Mouse (Mus musculus) MEL (cell line): ENCODE data around the gene Mphosph6. TPM values are rescaled to one million over a fixed set of nuclear protein-coding genes. Genes with fewer than 3 reads are reported as not detected.

Experiments used
- DNase-seq: peaks from one replicate; pipeline ENCODE4 v3.0.0; 2011; ENCODE audit warnings: low read depth, low spot score
- H3K27ac ChIP-seq: 2 replicates; pipeline ENCODE4 v1.5.1; 2012; ENCODE audit warnings: low read depth, mild to moderate bottlenecking, control low read depth, low read length, moderate library complexity; ENCODE audit not compliant: control insufficient read depth
- H3K27me3 ChIP-seq, 2 experiments: fragments of 150-350 bp in 1 of 2; sonication (generic) in 1 of 2; 2 replicates each; pipeline ENCODE4 v1.6.1; 2012; ENCODE audit warnings: low read length in 2 of 2, mild to moderate bottlenecking in 2 of 2, improper control_type of control experiment in 1 of 2, moderate library complexity in 1 of 2; ENCODE audit not compliant: insufficient read depth in 2 of 2, control insufficient read depth in 1 of 2
- H3K36me3 ChIP-seq, 2 experiments: 2 replicates each; pipeline ENCODE4 v1.6.1; 2012 to 2014; ENCODE audit warnings: low read length in 2 of 2, improper control_type of control experiment in 1 of 2, inconsistent platforms in 1 of 2, mild to moderate bottlenecking in 1 of 2; ENCODE audit not compliant: insufficient read depth in 2 of 2, control insufficient read depth in 1 of 2
- H3K4me1 ChIP-seq, 2 experiments: fragments of 150-350 bp in 1 of 2; sonication (generic) in 1 of 2; 2 replicates each; pipeline ENCODE4 v1.6.1; 2012; ENCODE audit warnings: low read length in 2 of 2, improper control_type of control experiment in 1 of 2, mild to moderate bottlenecking in 1 of 2; ENCODE audit not compliant: insufficient read depth in 2 of 2, control insufficient read depth in 1 of 2
- H3K4me3 ChIP-seq, 2 experiments: fragments of 150-350 bp in 1 of 2; sonication (generic) in 1 of 2; 2 replicates each; pipeline ENCODE4 v1.5.1; 2012; ENCODE audit warnings: low read depth in 2 of 2, low read length in 2 of 2, mild to moderate bottlenecking in 2 of 2, moderate library complexity in 2 of 2, control low read depth in 1 of 2, improper control_type of control experiment in 1 of 2; ENCODE audit not compliant: control insufficient read depth in 1 of 2, insufficient read depth in 1 of 2
- H3K79me2 ChIP-seq: 2 replicates; pipeline ENCODE4 v1.6.1; 2012; ENCODE audit warnings: mild to moderate bottlenecking, low read length, moderate library complexity; ENCODE audit not compliant: control insufficient read depth, poor library complexity, insufficient read depth
- H3K9ac ChIP-seq: 2 replicates; pipeline ENCODE4 v1.6.1; 2012; ENCODE audit warnings: low read depth, mild to moderate bottlenecking, control low read depth, low read length, moderate library complexity; ENCODE audit not compliant: control insufficient read depth, poor library complexity, severe bottlenecking
- H3K9me3 ChIP-seq: fragments of 150-350 bp; sonication (generic); replicated peaks from 2 replicates; pipeline ENCODE4 v1.6.1; 2012; ENCODE audit warnings: mild to moderate bottlenecking, low read length, improper control_type of control experiment, moderate library complexity; ENCODE audit not compliant: insufficient read depth
- BHLHE40 ChIP-seq: IDR thresholded peaks from 2 replicates; pipeline ENCODE4 v1.6.1; 2012; ENCODE audit warnings: low read depth, mild to moderate bottlenecking, inconsistent platforms, low read length, improper control_type of control experiment, borderline replicate concordance
- CHD1 ChIP-seq: IDR thresholded peaks from 2 replicates; pipeline ENCODE4 v1.6.1; 2012; ENCODE audit warnings: low read depth, mild to moderate bottlenecking, inconsistent platforms, low read length, improper control_type of control experiment
- CHD2 ChIP-seq: IDR thresholded peaks from 2 replicates; pipeline ENCODE4 v1.6.1; 2011; ENCODE audit warnings: low read length, improper control_type of control experiment
- CTCF ChIP-seq, 3 experiments: IDR thresholded peaks in 2 of 3; conservative IDR thresholded peaks in 1 of 3; 2 replicates each; pipeline ENCODE4 v1.5.1; 2011 to 2012; ENCODE audit warnings: low read length in 3 of 3, low read depth in 2 of 3, mild to moderate bottlenecking in 2 of 3, improper control_type of control experiment in 1 of 3, inconsistent platforms in 1 of 3, mixed read lengths in 1 of 3, moderate library complexity in 1 of 3; ENCODE audit not compliant: control insufficient read depth in 1 of 3, insufficient read depth in 1 of 3, poor library complexity in 1 of 3, severe bottlenecking in 1 of 3
- E2F4 ChIP-seq: IDR thresholded peaks from 2 replicates; pipeline ENCODE4 v1.6.1; 2011; ENCODE audit warnings: low read depth, low read length, improper control_type of control experiment, borderline replicate concordance
- ELF1 ChIP-seq: IDR thresholded peaks from 2 replicates; pipeline ENCODE4 v1.6.1; 2014; ENCODE audit warnings: low read depth, mild to moderate bottlenecking, inconsistent platforms, low read length, improper control_type of control experiment, moderate library complexity
- EP300 ChIP-seq, 2 experiments: IDR thresholded peaks; 2 replicates each; pipeline ENCODE4 v1.6.1; 2011; ENCODE audit warnings: improper control_type of control experiment in 2 of 2, low read length in 2 of 2, low read depth in 1 of 2, mild to moderate bottlenecking in 1 of 2
- ETS1 ChIP-seq: IDR thresholded peaks from 2 replicates; pipeline ENCODE4 v1.6.1; 2012; ENCODE audit warnings: low read depth, mild to moderate bottlenecking, inconsistent platforms, low read length, improper control_type of control experiment, moderate library complexity
- GABPA ChIP-seq: IDR thresholded peaks from 2 replicates; pipeline ENCODE4 v1.6.1; 2012; ENCODE audit warnings: low read depth, mild to moderate bottlenecking, inconsistent platforms, low read length, improper control_type of control experiment, moderate library complexity
- GATA1 ChIP-seq: IDR thresholded peaks from 2 replicates; pipeline ENCODE4 v1.6.1; 2011; ENCODE audit warnings: low read depth, low read length, improper control_type of control experiment
- HCFC1 ChIP-seq: IDR thresholded peaks from 2 replicates; pipeline ENCODE4 v1.6.1; 2012; ENCODE audit warnings: low read depth, mild to moderate bottlenecking, inconsistent platforms, low read length, improper control_type of control experiment, moderate library complexity
- JUND ChIP-seq: IDR thresholded peaks from 2 replicates; pipeline ENCODE4 v1.6.1; 2011; ENCODE audit warnings: low read depth, mild to moderate bottlenecking, improper control_type of control experiment, low read length
- KAT2A ChIP-seq: conservative IDR thresholded peaks from 2 replicates; pipeline ENCODE4 v1.6.1; 2012; ENCODE audit warnings: low read depth, low read length, improper control_type of control experiment, inconsistent platforms
- MAX ChIP-seq: IDR thresholded peaks from 2 replicates; pipeline ENCODE4 v1.6.1; 2011; ENCODE audit warnings: low read length, improper control_type of control experiment
- MAZ ChIP-seq: IDR thresholded peaks from 2 replicates; pipeline ENCODE4 v1.6.1; 2012; ENCODE audit warnings: low read depth, mild to moderate bottlenecking, inconsistent platforms, low read length, improper control_type of control experiment
- MEF2A ChIP-seq: IDR thresholded peaks from 2 replicates; pipeline ENCODE4 v1.6.1; 2014; ENCODE audit warnings: low read depth, mild to moderate bottlenecking, inconsistent platforms, low read length, improper control_type of control experiment; ENCODE audit not compliant: poor library complexity, insufficient replicate concordance, severe bottlenecking; ENCODE audit errors: extremely low read depth
- MYB ChIP-seq: IDR thresholded peaks from 2 replicates; pipeline ENCODE4 v1.6.1; 2011; ENCODE audit warnings: mild to moderate bottlenecking, low read depth, low read length, improper control_type of control experiment
- MYC ChIP-seq: IDR thresholded peaks from 2 replicates; pipeline ENCODE4 v1.6.1; 2011; ENCODE audit warnings: low read depth, mild to moderate bottlenecking, low read length, improper control_type of control experiment, moderate library complexity
- NELFE ChIP-seq: IDR thresholded peaks from 2 replicates; pipeline ENCODE4 v1.6.1; 2011; ENCODE audit warnings: low read depth, low read length, improper control_type of control experiment
- POLR2A ChIP-seq, 2 experiments: IDR thresholded peaks; 2 replicates each; pipeline ENCODE4 v1.6.1; 2011 to 2012; ENCODE audit warnings: low read length in 2 of 2, mild to moderate bottlenecking in 2 of 2, control low read depth in 1 of 2, improper control_type of control experiment in 1 of 2, low read depth in 1 of 2, moderate library complexity in 1 of 2; ENCODE audit not compliant: control insufficient read depth in 1 of 2, insufficient read depth in 1 of 2, poor library complexity in 1 of 2
- POLR2AphosphoS2 ChIP-seq: IDR thresholded peaks from 2 replicates; pipeline ENCODE4 v1.6.1; 2011; ENCODE audit warnings: low read length, improper control_type of control experiment
- POLR2AphosphoS5 ChIP-seq: IDR thresholded peaks from 2 replicates; pipeline ENCODE4 v1.6.1; 2012; ENCODE audit warnings: low read depth, borderline replicate concordance, mild to moderate bottlenecking, inconsistent platforms, low read length, moderate library complexity, mixed read lengths
- RAD21 ChIP-seq: IDR thresholded peaks from 2 replicates; pipeline ENCODE4 v1.6.1; 2011; ENCODE audit warnings: mild to moderate bottlenecking, low read depth, low read length, improper control_type of control experiment
- RCOR1 ChIP-seq: IDR thresholded peaks from 2 replicates; pipeline ENCODE4 v1.6.1; 2012; ENCODE audit warnings: low read depth, mild to moderate bottlenecking, inconsistent platforms, low read length, improper control_type of control experiment
- SIN3A ChIP-seq: IDR thresholded peaks from 2 replicates; pipeline ENCODE4 v1.6.1; 2012; ENCODE audit warnings: low read length, improper control_type of control experiment, inconsistent platforms
- TAL1 ChIP-seq: IDR thresholded peaks from 2 replicates; pipeline ENCODE4 v1.6.1; 2012; ENCODE audit warnings: mild to moderate bottlenecking, inconsistent platforms, low read length, moderate library complexity, mixed read lengths
- TBP ChIP-seq: IDR thresholded peaks from 2 replicates; pipeline ENCODE4 v1.8.0; 2011; ENCODE audit warnings: low read depth, low read length, improper control_type of control experiment
- UBTF ChIP-seq: IDR thresholded peaks from 2 replicates; pipeline ENCODE4 v1.6.1; 2012; ENCODE audit warnings: low read depth, mild to moderate bottlenecking, inconsistent platforms, low read length, improper control_type of control experiment, moderate library complexity, borderline replicate concordance; ENCODE audit not compliant: insufficient read depth
- USF1 ChIP-seq: IDR thresholded peaks from 2 replicates; pipeline ENCODE4 v1.6.1; 2014; ENCODE audit warnings: low read depth, mild to moderate bottlenecking, inconsistent platforms, low read length, improper control_type of control experiment, moderate library complexity
- USF2 ChIP-seq, 2 experiments: IDR thresholded peaks; 2 replicates each; pipeline ENCODE4 v1.6.1; 2011 to 2012; ENCODE audit warnings: improper control_type of control experiment in 2 of 2, low read length in 2 of 2, borderline replicate concordance in 1 of 2, inconsistent platforms in 1 of 2, low read depth in 1 of 2, mild to moderate bottlenecking in 1 of 2; ENCODE audit not compliant: insufficient read depth in 1 of 2
- ZC3H11A ChIP-seq: IDR thresholded peaks from 2 replicates; pipeline ENCODE4 v1.6.1; 2012; ENCODE audit warnings: low read depth, mild to moderate bottlenecking, inconsistent platforms, low read length, improper control_type of control experiment
- ZKSCAN1 ChIP-seq: IDR thresholded peaks from 2 replicates; pipeline ENCODE4 v1.6.1; 2012; ENCODE audit warnings: low read depth, mild to moderate bottlenecking, inconsistent platforms, low read length, improper control_type of control experiment, moderate library complexity
- ZMIZ1 ChIP-seq: IDR thresholded peaks from 2 replicates; pipeline ENCODE4 v1.6.1; 2012; ENCODE audit warnings: low read depth, mild to moderate bottlenecking, inconsistent platforms, low read length, improper control_type of control experiment, moderate library complexity
- ZNF384 ChIP-seq: IDR thresholded peaks from 2 replicates; pipeline ENCODE4 v1.6.1; 2012; ENCODE audit warnings: low read depth, mild to moderate bottlenecking, inconsistent platforms, low read length, improper control_type of control experiment
- polyA plus RNA-seq, 2 experiments: library from polyadenylated mRNA; stranded (reverse) in 1 of 2; unstranded in 1 of 2; fragments of >175 nt in 1 of 2; fragments of >200 nt in 1 of 2; gene quantifications; 2 replicates each; pipeline versions ENCODE4 v1.2.1 to v1.2.4; 2012; ENCODE audit warnings: low replicate concordance in 2 of 2, low read depth in 1 of 2; ENCODE audit not compliant: insufficient read length in 2 of 2, insufficient read depth in 1 of 2, missing spikeins in 1 of 2
- total RNA-seq: library from RNA; depleted of rRNA; stranded (reverse); fragments of 300-350 nt; gene quantifications from 2 replicates; pipeline ENCODE4 v1.2.3, GENCODE M21; 2012; rRNA removed

Mphosph6 gene
- total RNA-seq, result 54.5 and 67.8 TPM in 2 replicates
- polyA plus RNA-seq, result 10 to 100 TPM in 1 of 2 experiments, not detected in 1; 98.8 TPM

- H3K9me3 ChIP-seq, result no peaks in the 10 kb centered on the region
- peaks cover 0 to 10% of the 10 kb centered on the region in 2 experiments; a peak in 3 of 4 replicates for H3K36me3 ChIP-seq
- no peaks in the 10 kb centered on the region; a peak in 1 of 4 replicates for H3K27me3 ChIP-seq
- H3K9ac ChIP-seq, result peak within 1 kb of the TSS; percentile 93
- peak; percentile 98 for DNase-seq
- H3K27ac ChIP-seq, result peak within 1 kb of the TSS; percentile 85
- H3K79me2 ChIP-seq, result peaks cover 27% of the 10 kb centered on the region
- H3K4me1 ChIP-seq, result peaks cover 3 to 14% of the 10 kb centered on the region in 2 experiments; a peak in 3 of 4 replicates
- H3K4me3 ChIP-seq, result peak within 1 kb of the TSS; percentile 92 to 96
- TF ChIP-seq JUND (no peak), ZNF384 (no peak), POLR2A (IDR thresholded peaks at IDR 0.05; ENCODE audit: control insufficient read depth in 1 of 2, insufficient read depth in 1 of 2, low read depth in 1 of 2, low read length in 2 of 2, poor library complexity in 1 of 2) (peak; percentile 61 to 95), ZMIZ1 (peak; percentile 73; the same call in 1 of the 2 replicates), TBP (peak; percentile 54; the same call in 1 of the 2 replicates), MAZ (peak; percentile 29; the same call in 1 of the 2 replicates), MYB (no peak), SIN3A (peak; percentile 57), KAT2A (no peak), EP300 (IDR thresholded peaks at IDR 0.05; ENCODE audit: low read depth in 1 of 2, low read length in 2 of 2) (no peak), CHD1 (no peak), BHLHE40 (no peak), POLR2AphosphoS5 (no peak), CTCF (IDR thresholded peaks at IDR 0.05 in 2 of 3, conservative IDR thresholded peaks at IDR 0.05 in 1 of 3; ENCODE audit: control insufficient read depth in 1 of 3, insufficient read depth in 1 of 3, low read depth in 2 of 3, low read length in 3 of 3, poor library complexity in 1 of 3, severe bottlenecking in 1 of 3) (peak in 1 of 3 experiments; percentile 17; a peak in 1 of 6 replicates), POLR2AphosphoS2 (peak; percentile 88; the same call in 1 of the 2 replicates), RAD21 (peak; percentile 22), ZKSCAN1 (no peak), MAX (no peak), GATA1 (peak; percentile 79; the same call in 1 of the 2 replicates), NELFE (peak; percentile 87), ELF1 (no peak), E2F4 (no peak), TAL1 (no peak), CHD2 (peak; percentile 91), RCOR1 (no peak), GABPA (no peak), ETS1 (no peak), USF1 (no peak), ZC3H11A (0 out of 2 replicates have a peak, but pooled peaks have one; percentile 6), MYC (0 out of 2 replicates have a peak, but pooled peaks have one; percentile 9), USF2 (IDR thresholded peaks at IDR 0.05; ENCODE audit: borderline replicate concordance in 1 of 2, insufficient read depth in 1 of 2, low read depth in 1 of 2, low read length in 2 of 2) (no peak), MEF2A (no peak), UBTF (peak; percentile 86; the same call in 1 of the 2 replicates), HCFC1 (peak; percentile 73)
Observed at GRCm38 (mm10) chr8:117801443-117802298, at the start of gene Mphosph6. Gene Mphosph6, minus strand, starts transcription at chr8:117801943.
